In the genomic region with DNA sequence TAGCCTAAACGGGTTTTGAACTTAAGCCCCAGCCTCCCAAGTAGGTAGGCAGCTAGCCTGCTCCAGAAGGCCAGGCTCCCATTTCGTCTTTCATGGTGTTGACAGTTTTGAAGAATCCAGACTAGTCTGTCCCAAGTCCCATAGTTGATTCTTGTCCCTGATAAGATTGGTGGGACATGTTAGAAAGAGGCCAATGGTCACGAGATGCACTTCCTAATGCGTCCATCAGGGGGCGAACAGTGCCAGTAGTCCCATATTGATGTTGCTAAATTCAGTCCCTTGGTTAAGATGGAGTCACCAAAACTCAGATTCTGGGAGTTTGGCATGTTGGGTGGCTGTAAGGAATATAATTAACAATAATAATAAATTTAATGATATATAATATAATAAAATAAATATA, we compare ENCODE assay signal across 9 mouse cellular contexts. TPM values are rescaled to one million over a fixed set of nuclear protein-coding genes. Genes with fewer than 3 reads are reported as not detected.
DNase-seq lines count a peak whose midpoint lies in the region; TF ChIP-seq lines count a peak whose summit lies in the region.
"Had no signal": no experiment of that assay in that cellular context is flagged by ENCODE, and none has a peak within 500 bp of the region (broad histone marks: within the 10 kb centered on the region; RNA-seq: fewer than 3 reads in every experiment).

No protein-coding gene starts in this region.

- DNase-seq in left cerebral cortex, adult 2 months (ENCODE audit: extremely low spot score in 1 of 2, low spot score in 2 of 2): no peak
- DNase-seq in left cerebral cortex, postnatal 10 days (ENCODE audit: extremely low spot score in 1 of 2, low spot score in 2 of 2): no peak
- DNase-seq in ES-CJ7 (ENCODE audit: low read depth, low spot score): peak; percentile 81
- peak; percentile 43 for DNase-seq in adipocyte (ENCODE audit: low spot score)
- DNase-seq in layer of hippocampus, adult 9-11 months: peak; percentile 24
- peak; percentile 63 for DNase-seq in retina, postnatal 1 day

- H3K4me3 ChIP-seq in left cerebral cortex, adult 2 months: no peak overlapping the region
- H3K4me3 ChIP-seq in cortical plate, adult 2 months (ENCODE audit: insufficient read depth, low read length): no peak overlapping the region

- peak; percentile 59 for TF ChIP-seq CTCF in left cerebral cortex, adult 2 months (IDR thresholded peaks at IDR 0.05)
- TF ChIP-seq CTCF in cortical plate, adult 2 months (IDR thresholded peaks at IDR 0.05; ENCODE audit: extremely low read depth, insufficient read depth, low read length): peak; percentile 64

- 0 out of 2 replicates have a peak, but pooled peaks cover 1% of the 10 kb centered on the region for H3K4me1 ChIP-seq in cortical plate, adult 2 months (ENCODE audit: control insufficient read depth, insufficient read depth, low read length)

- TF ChIP-seq POLR2A in cortical plate, adult 2 months (IDR thresholded peaks at IDR 0.05; ENCODE audit: extremely low read depth, insufficient read depth, low read length): no peak

- no peak overlapping the region for H3K27ac ChIP-seq in left cerebral cortex, adult 2 months
- no peak overlapping the region for H3K27ac ChIP-seq in cortical plate, adult 2 months (ENCODE audit: insufficient read depth, low read length)
- H3K27ac ChIP-seq: macrophage had no signal

- intact Hi-C loops in left cerebral cortex, adult 2 months (cut with DNase I): loop anchor here (2.0 kb wide), 1 partner anchor 60 kb away; no protein-coding TSS in a partner anchor
- intact Hi-C loops in left cerebral cortex, postnatal 10 days (cut with DNase I): loop anchor here (5.0 kb wide), 1 partner anchor 61 kb away; no protein-coding TSS in a partner anchor

RNA-seq across cellular contexts. Expression of a gene that starts 20.6 kb away (rescaled TPM):
- total RNA-seq in left cerebral cortex, adult 2 months (2021): not detected
- total RNA-seq in left cerebral cortex, postnatal 10 days (2021): not detected
- polyA plus RNA-seq in cortical plate, adult 2 months (2012; rRNA removed): not detected in 2 replicates
- total RNA-seq: gastrocnemius, postnatal 36 days had no signal
- polyA plus RNA-seq: macrophage had no signal

RNA-seq across cellular contexts. Expression of a gene that starts 28.7 kb away (rescaled TPM):
- under 1 TPM in 1 of 2 experiments, not detected in 1; 0.40 TPM for total RNA-seq in left cerebral cortex, adult 2 months (2021)
- not detected for total RNA-seq in left cerebral cortex, postnatal 10 days (2021)
- 0.08 and 0.15 TPM in 2 replicates for polyA plus RNA-seq in cortical plate, adult 2 months (2012; rRNA removed)
- total RNA-seq: gastrocnemius, postnatal 36 days had no signal
- polyA plus RNA-seq: macrophage had no signal

RNA-seq across cellular contexts. Expression of a gene that starts 48.9 kb away (rescaled TPM):
- total RNA-seq in left cerebral cortex, adult 2 months (2021): under 1 TPM; 0.23 to 0.81 TPM
- under 1 TPM in 1 of 2 experiments, not detected in 1; 0.30 TPM for total RNA-seq in left cerebral cortex, postnatal 10 days (2021)
- 0.19 TPM in 1 of 2 replicates, not detected in the other for polyA plus RNA-seq in cortical plate, adult 2 months (2012; rRNA removed)
- total RNA-seq: gastrocnemius, postnatal 36 days had no signal
- polyA plus RNA-seq: macrophage had no signal

Comparison
In these comparisons a context has a peak if more than half of its experiments do, and no peak if none do; other contexts are left out.
1. DNase-seq: peak in ES-CJ7 (single experiment), adipocyte (single experiment), layer of hippocampus, adult 9-11 months (single experiment) and retina, postnatal 1 day (single experiment); none in left cerebral cortex, adult 2 months (0 of 2) and left cerebral cortex, postnatal 10 days (0 of 2).